Comparison of ENCODE assay signal across 7 mouse cellular contexts in the genomic region with DNA sequence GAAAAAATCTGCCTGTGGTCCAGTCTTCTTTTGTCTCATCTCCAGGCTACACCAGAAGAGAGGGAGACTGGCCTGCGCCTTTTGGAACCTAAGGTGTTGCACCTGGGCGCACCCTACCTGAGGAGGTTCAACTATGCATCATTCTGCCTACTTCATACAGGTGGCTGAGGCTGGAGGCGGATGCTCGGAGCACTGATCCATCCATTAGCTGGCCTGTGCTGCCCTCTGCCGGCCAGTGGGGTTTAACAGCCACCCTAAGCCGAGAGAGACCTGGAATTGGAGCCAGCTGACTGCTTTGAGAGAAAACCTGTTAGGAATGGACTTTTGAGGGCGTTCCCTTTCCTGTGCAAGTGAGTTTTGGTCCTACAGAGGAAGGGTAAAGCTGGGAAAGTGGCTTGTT. TPM values are rescaled to one million over a fixed set of nuclear protein-coding genes. Genes with fewer than 3 reads are reported as not detected.
DNase-seq lines count a peak whose midpoint lies in the region; ATAC-seq and TF ChIP-seq lines count a peak whose summit lies in the region.

No protein-coding gene starts in this region.

- peaks cover 16% of the 10 kb centered on the region; the same call in 1 of the 2 replicates for H3K27me3 ChIP-seq in limb, embryonic 10.5 days (ENCODE audit: low read depth, poor library complexity, severe bottlenecking)
- H3K27me3 ChIP-seq in midbrain, embryonic 16.5 days (ENCODE audit: control insufficient read depth, insufficient read depth, low read depth, low read length): no peaks in the 10 kb centered on the region
- no peaks in the 10 kb centered on the region for H3K27me3 ChIP-seq in spleen, adult 2 months (ENCODE audit: control insufficient read depth, insufficient read depth, low read length)

- no peak for TF ChIP-seq POLR2A in spleen, adult 2 months (IDR thresholded peaks at IDR 0.05; ENCODE audit: low read depth, low read length)

- no peaks in the 10 kb centered on the region for H3K36me3 ChIP-seq in limb, embryonic 10.5 days
- no peaks in the 10 kb centered on the region for H3K36me3 ChIP-seq in midbrain, embryonic 16.5 days (ENCODE audit: control insufficient read depth, insufficient read depth, low read length)
- no peaks in the 10 kb centered on the region for H3K36me3 ChIP-seq in spleen, adult 2 months (ENCODE audit: control insufficient read depth, insufficient read depth, low read length)

- DNase-seq in adrenal gland, adult 8-10 months: peak; percentile 47
- DNase-seq in embryo, embryonic 11.5 days (ENCODE audit: low read depth, low spot score): peak; percentile 59
- DNase-seq in gastrocnemius, postnatal 36 days: peak; percentile 71 to 76
- peak; percentile 88 for DNase-seq in kidney, adult 18-20 months
- DNase-seq in limb, embryonic 10.5 days (ENCODE audit: low spot score): peak; percentile 88
- peak; percentile 27 to 76 for DNase-seq in spleen, adult 2 months (ENCODE audit: low read depth in 1 of 2, low spot score in 2 of 2)

- ATAC-seq in midbrain, embryonic 16.5 days: peak; percentile 75

- no peak overlapping the region for H3K4me3 ChIP-seq in limb, embryonic 10.5 days
- no peak overlapping the region for H3K4me3 ChIP-seq in midbrain, embryonic 16.5 days (ENCODE audit: low read depth, low read length)
- no peak overlapping the region for H3K4me3 ChIP-seq in spleen, adult 2 months (ENCODE audit: extremely low read depth, insufficient read depth, insufficient read length)

- H3K27ac ChIP-seq in limb, embryonic 10.5 days: no peak overlapping the region
- no peak overlapping the region for H3K27ac ChIP-seq in midbrain, embryonic 16.5 days (ENCODE audit: low read length)
- no peak overlapping the region for H3K27ac ChIP-seq in spleen, adult 2 months (ENCODE audit: insufficient read depth, low read length)

- peak; percentile 97 for TF ChIP-seq CTCF in spleen, adult 2 months (IDR thresholded peaks at IDR 0.05; ENCODE audit: extremely low read depth, insufficient read depth, insufficient read length, insufficient replicate concordance)

- intact Hi-C loops in gastrocnemius, postnatal 36 days (cut with DNase I): loop anchor here (5.0 to 10.0 kb wide), 4 partner anchors 70 to 427 kb away; a partner anchor contains a TSS

- no peak overlapping the region for H3K9ac ChIP-seq in midbrain, embryonic 16.5 days (ENCODE audit: low read depth, low read length)

- no peaks in the 10 kb centered on the region for H3K9me3 ChIP-seq in limb, embryonic 10.5 days (replicated peaks)
- H3K9me3 ChIP-seq in midbrain, embryonic 16.5 days (replicated peaks; ENCODE audit: control insufficient read depth, low read length, poor library complexity, severe bottlenecking): no peaks in the 10 kb centered on the region

- WGBS in limb, embryonic 10.5 days: 6% methylated on average over 7 of the region's 7 CpGs
- 3% methylated on average over 7 of the region's 7 CpGs for WGBS in midbrain, embryonic 16.5 days
- 4% methylated on average over 7 of the region's 7 CpGs for WGBS in spleen, adult 2 months

- H3K4me2 ChIP-seq in midbrain, embryonic 16.5 days (ENCODE audit: low read length): no peak overlapping the region

- H3K4me1 ChIP-seq in limb, embryonic 10.5 days: peaks cover 6% of the 10 kb centered on the region
- peaks cover 7% of the 10 kb centered on the region for H3K4me1 ChIP-seq in midbrain, embryonic 16.5 days (ENCODE audit: control insufficient read depth, insufficient read depth, low read length)
- H3K4me1 ChIP-seq in spleen, adult 2 months (ENCODE audit: control insufficient read depth, insufficient read depth, insufficient read length): no peaks in the 10 kb centered on the region

RNA-seq across cellular contexts. Expression of a gene that starts 5.5 kb away (rescaled TPM):
- 10 to 100 TPM; 32.3 to 51.7 (median 38.7) TPM for total RNA-seq in adrenal gland, adult 8-10 months (2022)
- total RNA-seq in gastrocnemius, postnatal 36 days (2021): 1 to 10 TPM; 7.2 to 8.3 TPM
- 49.6 and 53.9 TPM in 2 replicates for polyA plus RNA-seq in limb, embryonic 10.5 days (2016; fragmentation: Nextera tagmentation; extraction: Ambion mirVana)
- 42.5 TPM in 2 replicates for polyA plus RNA-seq in midbrain, embryonic 16.5 days (2015; fragmentation: Nextera tagmentation; extraction: Ambion mirVana)
- 38.4 and 54.2 TPM in 2 replicates for polyA plus RNA-seq in spleen, adult 2 months (2012; rRNA removed)
